Comparison of ENCODE assay signal across 8 mouse cellular contexts in genomic region chr2:178327466-178328040, GRCm38 (mm10).
DNase-seq lines count a peak whose midpoint lies in the region; ATAC-seq and TF ChIP-seq lines count a peak whose summit lies in the region.

No protein-coding gene starts in this region.

- peaks cover 20% of the 10 kb centered on the region for H3K4me1 ChIP-seq in forebrain, embryonic 12.5 days
- peaks cover 24% of the 10 kb centered on the region for H3K4me1 ChIP-seq in heart, embryonic 15.5 days (replicated peaks)
- H3K4me1 ChIP-seq in kidney, postnatal 0 days (replicated peaks; ENCODE audit: insufficient read depth, low read length), result no peaks in the 10 kb centered on the region
- peaks cover 17% of the 10 kb centered on the region for H3K4me1 ChIP-seq in midbrain, postnatal 0 days (ENCODE audit: insufficient read depth, low read length)

- 15% methylated on average over 12 of the region's 12 CpGs for WGBS in forebrain, embryonic 12.5 days
- 9% methylated on average over 12 of the region's 12 CpGs for WGBS in heart, embryonic 15.5 days
- 12% methylated on average over 12 of the region's 12 CpGs for WGBS in kidney, postnatal 0 days
- WGBS in midbrain, postnatal 0 days, result 9% methylated on average over 12 of the region's 12 CpGs

- DNase-seq in CD4-positive, CD25-positive, alpha-beta regulatory T cell, adult 2 months (ENCODE audit: low read depth, low spot score), result peak; percentile 46
- DNase-seq in brain, embryonic 18.5 days (ENCODE audit: low read depth, low spot score), result peak; percentile 82
- DNase-seq in kidney, postnatal 0 days (ENCODE audit: low spot score), result peak; percentile 54
- DNase-seq in liver, result peak; percentile 48
- peak; percentile 93 for DNase-seq in midbrain, postnatal 0 days (ENCODE audit: low spot score)
- no peak for DNase-seq in urinary bladder, postnatal 14 days (ENCODE audit: low spot score)

- peak overlapping the region; percentile 47 for H3K4me2 ChIP-seq in forebrain, embryonic 12.5 days
- peak overlapping the region; percentile 59 for H3K4me2 ChIP-seq in heart, embryonic 15.5 days
- no peak overlapping the region for H3K4me2 ChIP-seq in kidney, postnatal 0 days (ENCODE audit: low read length)
- peak overlapping the region; percentile 66 for H3K4me2 ChIP-seq in midbrain, postnatal 0 days (ENCODE audit: low read depth, low read length, poor library complexity, severe bottlenecking)

- peak overlapping the region; percentile 83 for H3K27ac ChIP-seq in forebrain, embryonic 12.5 days
- peak overlapping the region; percentile 61 for H3K27ac ChIP-seq in heart, embryonic 15.5 days
- H3K27ac ChIP-seq in kidney, postnatal 0 days, result no peak overlapping the region
- peak overlapping the region; percentile 76 for H3K27ac ChIP-seq in midbrain, postnatal 0 days (ENCODE audit: low read depth, low read length)

- no peaks in the 10 kb centered on the region for H3K27me3 ChIP-seq in forebrain, embryonic 12.5 days
- no peaks in the 10 kb centered on the region for H3K27me3 ChIP-seq in heart, embryonic 15.5 days
- no peaks in the 10 kb centered on the region for H3K27me3 ChIP-seq in kidney, postnatal 0 days (ENCODE audit: insufficient read depth, low read length)
- no peaks in the 10 kb centered on the region for H3K27me3 ChIP-seq in midbrain, postnatal 0 days (ENCODE audit: insufficient read depth, low read length)

- no peak for TF ChIP-seq CTCF in kidney, postnatal 0 days (IDR thresholded peaks at IDR 0.05; ENCODE audit: low read depth)
- TF ChIP-seq CTCF in midbrain, postnatal 0 days (IDR thresholded peaks at IDR 0.05), result no peak

- peak; percentile 95 for ATAC-seq in forebrain, embryonic 12.5 days (ENCODE audit: low FRiP score)
- peak; percentile 74 for ATAC-seq in heart, embryonic 15.5 days (replicated peaks; ENCODE audit: insufficient number of reproducible peaks, insufficient read depth, low FRiP score, low read depth)
- no peak; the same call in 1 of the 2 replicates for ATAC-seq in kidney, postnatal 0 days (replicated peaks; ENCODE audit: low FRiP score, low read depth)
- peak; percentile 91 for ATAC-seq in midbrain, postnatal 0 days (ENCODE audit: low FRiP score)

- H3K9me3 ChIP-seq in forebrain, embryonic 12.5 days, result no peaks in the 10 kb centered on the region
- no peaks in the 10 kb centered on the region for H3K9me3 ChIP-seq in heart, embryonic 15.5 days (replicated peaks)
- no peaks in the 10 kb centered on the region for H3K9me3 ChIP-seq in kidney, postnatal 0 days (replicated peaks; ENCODE audit: low read length)
- no peaks in the 10 kb centered on the region for H3K9me3 ChIP-seq in midbrain, postnatal 0 days (ENCODE audit: low read length)

- peak overlapping the region; percentile 13 for H3K4me3 ChIP-seq in forebrain, embryonic 12.5 days (replicated peaks)
- peak overlapping the region; percentile 23 for H3K4me3 ChIP-seq in heart, embryonic 15.5 days
- H3K4me3 ChIP-seq in kidney, postnatal 0 days (replicated peaks; ENCODE audit: low read depth, low read length), result no peak overlapping the region
- H3K4me3 ChIP-seq in midbrain, postnatal 0 days (ENCODE audit: low read depth, low read length), result peak overlapping the region; percentile 40

- H3K9ac ChIP-seq in forebrain, embryonic 12.5 days, result peak overlapping the region; percentile 40; the same call in 1 of the 2 replicates
- H3K9ac ChIP-seq in heart, embryonic 15.5 days, result peak overlapping the region; percentile 21; the same call in 1 of the 2 replicates
- H3K9ac ChIP-seq in kidney, postnatal 0 days (ENCODE audit: low read depth, low read length), result no peak overlapping the region
- H3K9ac ChIP-seq in midbrain, postnatal 0 days (replicated peaks; ENCODE audit: low read length, poor library complexity, severe bottlenecking), result peak overlapping the region; percentile 59

- no peaks in the 10 kb centered on the region for H3K36me3 ChIP-seq in forebrain, embryonic 12.5 days (replicated peaks)
- H3K36me3 ChIP-seq in heart, embryonic 15.5 days, result no peaks in the 10 kb centered on the region
- no peaks in the 10 kb centered on the region for H3K36me3 ChIP-seq in kidney, postnatal 0 days (ENCODE audit: insufficient read depth, low read length)
- H3K36me3 ChIP-seq in midbrain, postnatal 0 days (ENCODE audit: insufficient read depth, low read length), result peaks cover 12% of the 10 kb centered on the region
